Mouse (Mus musculus): ENCODE results near the gene Kdm5c. TPM values are rescaled to one million over a fixed set of nuclear protein-coding genes. Genes with fewer than 3 reads are reported as not detected.
"Not testable (repeated sequence)": the region's sequence is repeated elsewhere in the genome, so short reads cannot be mapped to it uniquely, and the experiment has no call there.

Gene Kdm5c
- total RNA-seq (2014; fragmentation: Nextera tagmentation), result 43.2 and 57.6 TPM in 2 replicates
- total RNA-seq (2017), result 33.9 and 46.7 TPM in 2 replicates

DNA sequence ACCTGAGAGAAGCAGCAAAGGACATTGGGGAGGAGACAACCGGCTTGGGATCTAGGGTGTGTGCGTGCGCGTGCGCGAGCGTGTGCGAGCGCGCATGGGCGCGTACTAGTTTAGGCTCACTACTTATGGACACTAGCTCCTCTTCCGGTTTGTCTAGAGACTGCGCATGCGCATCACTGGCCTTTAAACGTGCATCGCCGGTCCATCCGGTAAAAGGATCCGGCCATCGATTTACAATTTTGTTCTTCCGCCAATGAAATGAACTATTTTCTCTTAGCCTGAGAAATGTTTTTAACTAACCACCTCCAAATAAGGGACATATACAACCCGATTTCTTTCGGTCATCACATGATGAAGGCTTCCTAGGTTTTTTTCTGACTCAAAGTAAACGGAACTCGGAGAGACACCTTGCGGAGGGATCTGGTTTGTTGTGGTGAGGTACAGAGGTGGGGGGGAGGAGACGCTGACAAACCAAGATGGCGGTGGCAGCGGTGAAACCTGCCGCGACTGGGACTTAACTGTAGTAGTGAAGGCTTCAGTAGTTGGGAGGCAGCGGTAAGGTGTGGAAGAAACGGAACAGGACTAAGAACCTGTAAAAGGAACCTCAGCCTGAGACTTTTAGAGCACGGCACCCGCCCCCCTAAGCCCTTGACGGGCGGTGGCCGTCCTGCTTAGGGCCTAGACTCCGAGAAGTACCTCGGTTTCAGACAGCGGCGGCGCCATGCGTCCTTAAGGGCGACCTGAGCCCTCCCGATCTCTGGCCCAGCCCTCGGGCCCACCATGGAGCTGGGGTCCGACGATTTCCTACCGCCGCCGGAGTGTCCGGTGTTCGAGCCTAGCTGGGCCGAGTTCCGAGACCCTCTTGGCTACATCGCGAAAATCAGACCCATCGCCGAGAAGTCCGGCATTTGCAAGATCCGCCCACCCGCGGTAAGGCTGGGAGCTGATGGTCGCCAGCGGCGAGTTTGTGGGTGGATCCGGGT is at the start of gene Kdm5c:
Gene Kdm5c, plus strand, starts transcription at position 240 of the 983 bp plus-strand sequence.
- peak; percentile 98 for ATAC-seq (replicated peaks; ENCODE audit: poor library complexity, severe bottlenecking)

DNA sequence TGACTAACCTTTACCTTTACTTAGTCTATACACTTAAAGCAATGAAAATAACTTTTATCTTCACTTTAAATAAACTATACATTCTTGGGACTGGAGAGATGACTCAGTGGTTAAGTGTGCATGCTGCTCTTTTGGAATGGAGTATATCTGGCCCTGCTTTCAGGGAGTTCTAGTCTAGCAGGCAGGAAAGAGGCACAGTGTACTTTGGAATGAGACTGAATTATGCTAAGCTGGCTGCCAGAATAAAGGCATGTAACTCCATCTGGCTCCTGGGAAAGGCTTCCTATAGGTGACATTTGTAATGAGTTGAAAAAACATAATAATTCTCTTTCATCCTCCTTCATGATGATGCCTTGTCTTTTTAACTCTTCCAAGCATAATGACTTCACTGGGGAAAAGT is 45.7 kb upstream of the Kdm5c start:
- no peak for ATAC-seq (replicated peaks; ENCODE audit: poor library complexity, severe bottlenecking)

DNA sequence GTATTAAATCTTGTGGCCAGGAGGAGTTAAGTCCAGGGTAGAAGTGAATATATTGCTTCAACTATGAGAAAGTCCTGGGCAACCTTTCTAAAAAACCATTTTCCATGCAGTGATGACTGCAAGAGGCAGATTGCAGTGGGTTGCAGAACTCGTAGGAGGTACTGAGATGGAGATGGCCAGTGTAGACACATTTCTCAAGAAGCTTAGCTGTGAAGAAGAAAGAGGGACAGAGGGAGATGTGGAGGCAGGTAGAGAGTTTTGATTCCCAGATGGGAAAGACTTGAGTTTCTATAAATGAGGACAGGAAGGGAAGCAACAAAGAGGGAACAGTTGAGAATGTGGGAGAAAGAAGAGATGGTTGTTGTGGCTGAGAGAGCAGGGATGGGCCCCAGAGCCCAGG is 41.6 kb upstream of the Kdm5c start:
- ATAC-seq (replicated peaks; ENCODE audit: poor library complexity, severe bottlenecking), result no peak

DNA sequence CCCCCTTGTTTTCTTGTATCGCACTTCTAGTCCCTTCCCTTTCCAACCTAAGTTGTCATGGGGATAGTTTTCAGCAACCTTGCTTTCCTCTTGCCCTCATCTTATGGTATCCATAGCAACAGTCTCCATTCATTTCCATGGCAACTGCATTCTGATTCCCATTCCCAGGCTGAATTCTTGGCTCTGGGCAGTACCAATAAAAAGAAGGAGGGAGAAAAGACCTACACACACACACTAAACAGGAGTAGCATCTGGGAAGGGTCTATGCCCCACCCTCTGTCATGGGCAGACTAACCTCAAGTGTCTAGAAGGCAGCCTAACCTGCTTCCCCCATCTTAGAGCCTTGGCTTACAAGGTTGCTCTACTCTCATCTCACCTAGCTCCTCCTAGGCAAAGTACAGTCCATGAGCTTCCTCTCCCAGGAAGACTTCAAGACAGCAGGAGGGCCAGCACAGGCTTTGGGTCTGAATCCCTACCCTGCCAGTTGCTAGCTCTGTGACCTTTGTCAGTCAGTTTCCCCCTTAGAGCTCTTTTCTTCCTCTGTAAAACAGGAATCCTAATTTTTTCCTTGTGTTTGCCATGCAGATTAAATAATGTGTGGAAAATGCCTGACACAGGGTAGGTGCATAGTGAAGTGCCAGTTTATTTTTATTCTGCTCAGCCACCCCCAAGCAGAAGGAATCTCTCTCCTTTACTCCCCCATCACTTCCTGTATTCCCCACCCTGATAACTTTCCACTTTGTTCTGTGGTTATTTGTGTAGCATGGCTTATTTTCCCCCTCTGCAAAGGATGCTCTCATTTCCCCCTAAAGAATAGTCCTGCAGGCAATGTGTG is 34.8 kb upstream of the Kdm5c start:
- ATAC-seq (replicated peaks; ENCODE audit: poor library complexity, severe bottlenecking), result no peak

DNA sequence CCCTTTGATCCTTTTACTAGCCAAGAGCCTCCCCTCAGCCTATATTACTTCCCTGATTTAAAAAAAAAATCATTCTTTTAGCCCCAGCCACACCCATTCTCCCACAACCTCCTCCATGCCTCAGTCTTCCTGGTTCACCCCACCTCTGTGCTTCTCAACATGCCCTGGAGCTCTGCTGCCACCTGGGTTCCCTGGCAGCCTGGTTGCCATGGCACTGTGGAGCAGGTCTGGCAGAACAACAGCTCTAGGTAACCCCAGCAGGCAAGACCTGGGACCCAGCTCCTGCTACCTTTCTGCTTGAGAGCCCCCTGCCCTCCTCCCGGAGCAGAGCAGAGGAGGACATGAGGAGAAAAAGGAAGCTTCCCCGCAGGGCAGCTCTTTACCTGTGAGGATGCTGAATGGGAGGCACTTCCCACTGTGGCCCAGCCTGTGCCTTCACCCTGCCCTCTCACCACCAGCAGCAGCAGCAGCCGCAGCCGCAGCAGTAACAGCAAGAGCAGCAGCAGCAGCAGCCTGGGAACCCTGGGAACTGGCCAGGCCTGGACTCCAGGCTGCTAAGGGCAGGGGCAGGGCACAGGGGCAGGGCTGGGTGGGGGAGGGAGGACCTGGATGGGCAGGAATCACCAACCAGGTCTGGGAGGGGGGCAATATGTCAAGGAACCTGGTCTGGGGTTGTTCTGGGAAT is 30.9 kb upstream of the Kdm5c start:
- ATAC-seq (replicated peaks; ENCODE audit: poor library complexity, severe bottlenecking), result 0 out of 2 replicates have a peak, but pooled peaks have one; percentile 14

DNA sequence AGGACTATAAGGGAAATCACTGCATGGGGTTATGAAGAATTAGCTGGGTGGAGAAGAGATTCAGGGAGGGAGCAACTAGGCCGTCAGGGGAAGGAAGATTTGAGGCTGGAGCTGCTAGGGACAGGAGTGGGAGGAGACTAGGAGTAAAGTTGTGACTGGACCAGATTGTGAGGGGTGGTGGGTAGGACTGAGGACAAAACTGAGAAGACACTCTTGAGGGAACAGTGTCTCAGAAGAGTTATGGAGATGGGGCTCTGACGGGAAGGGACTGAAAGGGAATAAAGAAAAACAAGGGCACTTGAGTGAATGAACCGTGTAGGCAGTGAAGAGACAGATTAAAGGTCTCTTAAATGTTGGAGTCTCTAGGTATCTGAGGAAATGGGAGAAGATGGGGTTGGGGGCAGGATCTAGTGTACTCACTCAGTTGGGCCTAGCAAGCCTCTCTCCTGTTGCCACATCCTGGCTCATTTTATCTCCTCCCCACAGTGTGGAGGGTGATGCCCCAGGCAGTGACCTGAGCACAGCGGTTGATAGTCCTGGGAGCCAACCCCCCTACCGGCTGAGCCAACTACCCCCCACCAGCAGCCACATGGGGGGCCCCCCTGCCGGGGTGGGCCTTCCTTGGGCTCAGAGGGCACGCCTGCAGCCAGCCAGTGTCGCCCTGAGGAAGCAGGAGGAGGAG is 30.3 kb upstream of the Kdm5c start:
- ATAC-seq (replicated peaks; ENCODE audit: poor library complexity, severe bottlenecking), result peak; percentile 48

DNA sequence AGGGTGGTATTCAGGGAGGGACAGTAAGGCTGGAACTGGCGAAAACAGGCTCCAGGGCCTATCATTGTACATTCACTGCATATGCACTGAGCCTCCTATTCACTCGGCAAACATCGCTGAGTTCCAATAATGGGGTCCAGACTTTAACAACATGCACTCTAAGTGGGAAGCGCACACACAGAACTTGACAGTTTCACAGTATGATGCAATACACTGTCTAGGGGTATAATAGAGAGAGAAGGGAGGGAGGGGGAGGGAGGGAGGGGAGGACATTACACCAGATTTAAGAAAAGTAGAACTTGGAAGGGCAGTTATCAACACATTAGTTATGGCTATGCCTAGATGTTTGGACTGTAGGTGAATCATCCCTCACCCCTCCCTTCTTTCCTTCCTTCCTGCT is 29.6 kb upstream of the Kdm5c start:
- peak; percentile 85 for ATAC-seq (replicated peaks; ENCODE audit: poor library complexity, severe bottlenecking)

DNA sequence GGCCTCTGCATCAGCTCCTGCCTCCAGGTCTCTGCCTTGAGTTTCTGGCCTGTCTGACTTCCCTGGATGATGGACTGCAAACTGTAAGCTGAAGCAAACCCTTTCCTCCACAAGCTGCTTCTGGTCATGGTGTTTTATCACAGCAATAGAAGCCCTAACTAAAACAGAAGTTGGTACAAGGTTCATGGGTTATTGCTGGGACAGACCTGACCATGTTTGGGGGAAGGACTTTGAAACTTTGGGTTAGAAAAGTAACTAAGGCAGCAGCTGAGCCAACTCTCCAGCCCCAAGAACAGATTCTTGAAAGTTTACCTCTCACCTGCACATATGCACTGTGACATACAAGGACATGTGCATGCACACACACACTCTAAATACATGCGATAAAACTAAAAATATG is 27.3 kb upstream of the Kdm5c start:
- no peak for ATAC-seq (replicated peaks; ENCODE audit: poor library complexity, severe bottlenecking)

DNA sequence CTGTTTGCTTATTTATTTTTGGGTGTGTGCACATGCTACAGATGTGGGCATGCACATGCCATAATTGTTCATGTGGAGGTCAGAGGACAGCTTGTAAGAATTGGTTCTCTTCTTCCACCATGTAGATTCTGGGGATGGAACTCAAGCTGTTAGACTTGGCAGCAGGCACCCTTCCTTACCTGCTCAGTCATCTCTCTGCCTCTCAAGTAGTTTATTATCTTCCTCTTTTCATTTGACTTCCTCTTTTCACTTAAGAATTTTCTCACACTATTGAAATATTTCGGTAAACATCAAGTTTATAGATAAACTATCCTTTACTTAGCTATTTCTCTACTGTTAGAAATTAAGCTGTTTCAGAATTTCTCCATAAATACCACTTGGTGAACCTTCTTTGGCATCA is 18.1 kb upstream of the Kdm5c start:
- peak; percentile 53; the same call in 1 of the 2 replicates for ATAC-seq (replicated peaks; ENCODE audit: poor library complexity, severe bottlenecking)

DNA sequence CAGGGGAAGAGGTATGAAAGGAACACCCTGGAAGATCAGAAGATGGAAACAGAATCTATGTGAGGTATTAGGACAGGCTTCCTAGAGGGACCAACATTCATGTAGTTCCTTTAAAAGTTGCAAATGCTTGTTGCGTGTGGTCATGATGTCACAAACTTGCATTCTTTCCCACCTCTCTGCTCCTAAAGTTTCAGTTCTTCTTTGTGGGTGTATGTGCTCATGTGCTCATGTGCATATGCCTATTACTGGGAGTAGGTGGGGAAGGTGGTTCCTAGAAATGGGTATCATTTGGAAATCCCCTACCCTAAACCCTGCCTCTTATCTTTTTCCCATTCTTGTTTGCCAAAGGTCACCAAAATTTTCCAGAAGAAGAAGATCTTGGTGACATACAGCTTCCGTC is 14.3 kb upstream of the Kdm5c start:
- ATAC-seq (replicated peaks; ENCODE audit: poor library complexity, severe bottlenecking), result peak; percentile 92

DNA sequence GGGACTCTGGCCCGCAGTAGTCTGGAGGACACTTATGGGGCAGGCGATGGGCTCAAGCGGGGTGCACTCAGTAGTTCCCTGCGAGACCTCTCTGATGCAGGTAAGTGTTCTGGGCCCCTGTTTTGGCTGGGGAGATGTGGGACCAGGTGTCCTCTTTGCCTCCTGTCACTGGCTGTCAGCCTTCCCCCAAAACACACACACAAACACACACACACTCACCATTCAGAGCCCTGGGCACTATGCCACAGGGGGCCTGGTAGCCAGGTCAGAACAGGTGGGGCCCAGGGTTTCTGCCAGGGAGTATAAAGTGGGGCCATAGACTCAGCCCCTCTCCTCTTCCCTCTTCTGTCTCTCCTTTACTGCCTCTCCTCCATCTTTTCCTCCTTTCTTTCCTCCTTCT is 11.1 kb upstream of the Kdm5c start:
- ATAC-seq (replicated peaks; ENCODE audit: poor library complexity, severe bottlenecking), result no peak

DNA sequence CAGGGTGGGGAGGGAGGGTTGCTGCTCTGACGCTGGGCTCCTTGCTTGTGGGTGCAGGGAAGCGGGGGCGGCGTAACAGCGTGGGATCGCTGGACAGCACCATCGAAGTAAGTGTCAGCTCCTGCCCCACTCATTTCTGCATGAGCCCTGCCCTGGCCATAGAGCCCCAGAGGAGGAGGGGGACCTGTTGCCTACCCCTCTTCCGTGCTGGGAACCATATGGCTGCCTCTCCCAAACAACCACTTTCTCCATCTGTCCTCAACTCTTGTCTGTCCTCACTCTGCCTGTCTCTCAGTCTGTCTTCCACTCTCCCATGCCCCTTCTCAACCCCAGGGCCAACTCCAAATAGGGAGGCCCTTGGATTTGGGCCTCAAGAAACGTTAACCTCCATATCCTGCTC is 10.6 kb upstream of the Kdm5c start:
- no peak for ATAC-seq (replicated peaks; ENCODE audit: poor library complexity, severe bottlenecking)

DNA sequence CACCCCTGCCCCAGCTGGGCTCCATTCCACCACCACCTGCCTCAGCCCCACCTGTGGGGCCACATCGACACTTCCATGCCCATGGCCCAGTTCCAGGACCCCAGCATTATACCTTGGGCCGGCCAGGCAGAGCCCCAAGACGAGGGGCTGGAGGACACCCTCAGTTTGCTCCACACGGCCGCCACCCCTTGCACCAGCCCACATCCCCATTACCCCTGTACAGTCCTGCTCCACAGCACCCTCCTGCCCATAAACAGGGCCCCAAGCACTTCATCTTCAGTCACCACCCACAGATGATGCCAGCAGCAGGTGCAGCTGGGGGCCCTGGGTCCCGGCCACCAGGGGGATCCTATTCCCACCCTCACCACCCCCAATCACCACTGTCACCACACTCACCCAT is 9.5 kb upstream of the Kdm5c start:
- ATAC-seq (replicated peaks; ENCODE audit: poor library complexity, severe bottlenecking), result no peak

DNA sequence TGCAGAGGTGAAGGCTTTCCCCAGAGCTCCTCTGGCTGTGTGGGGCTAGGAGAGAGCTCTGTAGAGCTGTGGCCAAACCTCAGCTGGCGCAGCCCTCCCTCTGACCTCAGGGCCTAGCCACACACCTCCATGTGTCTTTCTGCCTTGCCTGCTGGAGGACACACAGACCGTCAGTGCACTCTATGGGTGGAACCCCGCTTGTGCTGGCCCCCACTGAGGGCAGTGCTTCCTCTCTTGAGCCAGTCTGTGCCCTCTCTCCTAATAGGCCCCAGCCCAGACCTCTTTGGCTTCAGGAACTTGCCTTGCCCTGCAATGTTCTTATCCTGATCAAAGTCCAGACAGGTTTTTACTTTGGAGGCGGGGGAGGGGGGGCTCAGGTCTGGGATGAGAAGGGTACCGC is 8.5 kb upstream of the Kdm5c start:
- peak; percentile 40; the same call in 1 of the 2 replicates for ATAC-seq (replicated peaks; ENCODE audit: poor library complexity, severe bottlenecking)

DNA sequence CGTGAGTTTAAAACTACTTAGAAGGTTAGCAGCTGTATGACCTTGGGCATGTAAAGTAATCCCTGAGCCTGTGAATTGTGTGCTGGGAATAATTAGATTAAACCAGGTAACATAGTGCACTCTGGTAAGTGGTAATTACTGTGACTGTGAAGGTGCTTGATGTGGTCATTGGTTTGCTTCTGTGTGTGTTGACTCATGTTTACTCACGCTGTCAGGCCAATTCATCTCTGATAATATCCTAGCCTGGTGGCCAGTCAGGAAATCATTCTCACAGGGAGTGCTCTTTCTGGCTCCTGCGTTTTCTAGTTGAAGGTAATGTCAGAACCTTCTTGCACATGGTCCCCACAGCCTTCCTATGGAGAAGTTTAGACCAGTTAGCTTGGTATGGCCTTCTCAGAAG is 1.3 kb downstream of the Kdm5c start:
- no peak for ATAC-seq (replicated peaks; ENCODE audit: poor library complexity, severe bottlenecking)

DNA sequence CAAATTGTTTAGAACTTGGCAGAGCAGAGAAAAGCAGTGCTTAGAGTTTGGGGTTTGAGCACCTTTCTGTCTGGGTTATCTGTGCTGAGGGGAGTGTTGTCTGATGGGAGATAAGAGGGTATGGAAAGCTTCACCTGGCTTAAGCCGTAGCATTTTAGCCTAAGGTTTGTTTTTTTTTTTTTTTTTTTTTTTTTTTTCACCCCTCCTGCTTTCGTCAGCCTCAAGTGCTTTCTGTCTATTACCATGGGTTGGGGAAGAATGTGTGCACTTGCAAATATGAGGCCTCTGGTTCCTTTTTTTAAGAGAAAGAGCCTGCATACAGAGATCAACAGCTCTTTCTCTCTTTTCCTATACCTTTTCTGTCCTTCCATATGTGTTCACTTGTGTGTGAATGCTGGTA is 2.9 kb downstream of the Kdm5c start:
- no peak for ATAC-seq (replicated peaks; ENCODE audit: poor library complexity, severe bottlenecking)

DNA sequence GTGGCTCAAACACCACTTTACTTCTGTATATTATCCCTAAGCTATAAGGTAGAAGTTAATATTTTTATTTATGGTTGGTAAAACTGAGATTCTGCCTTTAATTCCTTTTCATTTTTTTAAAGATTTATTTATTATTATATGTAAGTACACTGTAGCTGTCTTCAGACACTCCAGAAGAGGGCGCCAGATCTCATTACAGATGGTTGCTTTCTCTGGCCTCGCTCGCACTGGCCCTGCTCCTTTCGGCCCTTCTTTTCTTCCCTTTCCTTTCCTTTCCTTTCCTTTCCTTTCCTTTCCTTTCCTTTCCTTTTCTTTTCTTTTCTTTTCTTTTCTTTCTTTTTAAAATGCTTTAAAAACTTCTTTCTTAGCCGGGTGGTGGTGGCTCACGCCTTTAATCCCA is 10.3 kb downstream of the Kdm5c start:
- ATAC-seq (replicated peaks; ENCODE audit: poor library complexity, severe bottlenecking), result not testable (repeated sequence)

DNA sequence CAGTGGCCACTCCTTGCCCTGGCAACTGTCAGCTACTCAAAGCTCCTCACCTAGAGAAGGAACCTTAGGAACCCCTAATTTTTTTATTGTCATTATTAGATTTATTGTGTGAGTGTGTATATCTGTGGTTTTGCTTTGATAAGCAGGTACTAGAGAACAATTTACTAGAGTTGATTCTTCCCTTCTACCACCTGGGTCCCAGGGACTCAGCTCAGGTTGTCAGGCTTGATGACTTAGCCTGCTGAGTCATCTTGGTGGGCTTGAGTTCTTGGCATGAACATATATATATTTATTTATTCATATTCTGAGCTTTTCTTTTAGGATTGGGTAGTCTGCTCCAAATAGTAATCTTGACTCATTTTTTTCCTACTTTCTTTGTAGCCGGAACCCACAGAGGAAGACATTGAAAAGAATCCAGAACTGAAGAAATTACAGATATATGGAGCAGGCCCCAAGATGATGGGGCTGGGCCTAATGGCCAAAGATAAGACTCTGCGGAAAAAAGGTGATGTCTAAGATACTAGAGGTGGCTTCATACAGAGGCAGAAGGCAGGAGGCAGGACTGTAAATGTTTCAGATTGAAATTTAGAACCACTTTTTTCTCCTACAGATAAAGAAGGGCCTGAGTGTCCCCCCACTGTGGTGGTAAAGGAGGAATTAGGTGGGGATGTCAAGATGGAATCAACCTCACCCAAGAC is 11.8 kb downstream of the Kdm5c start:
- ATAC-seq (replicated peaks; ENCODE audit: poor library complexity, severe bottlenecking), result no peak

DNA sequence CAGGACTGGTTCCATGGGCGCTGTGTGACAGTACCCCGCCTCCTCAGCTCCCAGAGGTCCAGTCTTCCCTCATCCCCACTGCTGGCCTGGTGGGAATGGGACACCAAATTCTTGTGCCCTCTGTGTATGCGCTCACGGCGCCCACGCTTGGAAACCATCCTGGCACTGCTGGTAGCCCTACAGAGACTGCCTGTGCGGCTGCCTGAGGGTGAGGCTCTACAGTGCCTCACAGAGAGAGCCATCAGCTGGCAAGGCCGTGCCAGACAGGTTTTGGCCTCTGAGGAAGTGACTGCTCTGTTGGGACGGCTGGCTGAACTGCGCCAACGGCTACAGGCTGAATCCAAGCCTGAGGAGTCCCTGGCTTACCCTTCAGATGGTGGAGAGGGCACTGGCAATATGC is 38.4 kb downstream of the Kdm5c start:
- no peak for ATAC-seq (replicated peaks; ENCODE audit: poor library complexity, severe bottlenecking)
